In the genomic region with DNA sequence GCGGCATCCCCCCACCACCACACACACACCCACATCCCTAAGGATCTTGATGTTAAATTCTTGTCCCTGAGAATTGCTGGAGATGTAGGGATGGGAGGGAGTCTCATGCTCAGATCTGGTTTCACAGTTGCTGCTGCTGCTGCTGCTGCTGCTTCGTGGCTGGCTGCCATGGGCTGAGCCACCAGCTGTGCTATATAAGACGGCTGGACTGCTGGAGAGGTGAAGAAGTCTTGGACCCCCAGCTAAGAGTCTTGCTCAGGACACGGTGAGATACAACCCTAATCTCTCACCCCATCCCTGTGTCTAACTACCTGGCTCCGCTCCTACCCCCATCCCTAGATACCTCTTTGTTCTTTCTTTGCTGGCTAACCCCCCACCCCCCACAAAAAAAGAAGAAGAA, we compare ENCODE assay signal across 16 mouse cellular contexts. TPM values are rescaled to one million over a fixed set of nuclear protein-coding genes. Genes with fewer than 3 reads are reported as not detected.
A peak's percentile ranks its signal among the peaks of the same experiment; 100 is the strongest.
DNase-seq lines count a peak whose midpoint lies in the region; ATAC-seq lines count a peak whose summit lies in the region.
"Had no signal": no experiment of that assay in that cellular context is flagged by ENCODE, and none has a peak within 500 bp of the region (broad histone marks: within the 10 kb centered on the region; RNA-seq: fewer than 3 reads in every experiment).

A gene (plus strand): TSS at position 222 of the 400 bp plus-strand sequence.

- no peak within 1 kb of the TSS for H3K4me3 ChIP-seq in hindbrain, embryonic 10.5 days
- no peak within 1 kb of the TSS for H3K4me3 ChIP-seq in hindbrain, embryonic 12.5 days
- H3K4me3 ChIP-seq in limb, embryonic 13.5 days: no peak within 1 kb of the TSS

- no peaks in the 10 kb centered on the region for H3K36me3 ChIP-seq in hindbrain, embryonic 10.5 days
- H3K36me3 ChIP-seq in hindbrain, embryonic 12.5 days: no peaks in the 10 kb centered on the region
- no peaks in the 10 kb centered on the region for H3K36me3 ChIP-seq in limb, embryonic 13.5 days

- WGBS in hindbrain, embryonic 10.5 days: 62% methylated on average over 5 of the region's 5 CpGs
- 54% methylated on average over 5 of the region's 5 CpGs for WGBS in hindbrain, embryonic 12.5 days
- 44% methylated on average over 5 of the region's 5 CpGs for WGBS in limb, embryonic 13.5 days

- no peaks in the 10 kb centered on the region for H3K9me3 ChIP-seq in hindbrain, embryonic 10.5 days
- H3K9me3 ChIP-seq in hindbrain, embryonic 12.5 days (replicated peaks): no peaks in the 10 kb centered on the region
- H3K9me3 ChIP-seq in limb, embryonic 13.5 days: no peaks in the 10 kb centered on the region

- no peak within 1 kb of the TSS for H3K9ac ChIP-seq in hindbrain, embryonic 12.5 days
- no peak within 1 kb of the TSS for H3K9ac ChIP-seq in limb, embryonic 13.5 days

- H3K4me2 ChIP-seq in hindbrain, embryonic 12.5 days (replicated peaks): no peak within 1 kb of the TSS
- H3K4me2 ChIP-seq in limb, embryonic 13.5 days (replicated peaks): no peak within 1 kb of the TSS

- peak within 1 kb of the TSS; percentile 29; the same call in 1 of the 2 replicates for H3K27ac ChIP-seq in hindbrain, embryonic 10.5 days
- H3K27ac ChIP-seq in hindbrain, embryonic 12.5 days: no peak within 1 kb of the TSS
- H3K27ac ChIP-seq in limb, embryonic 13.5 days: no peak within 1 kb of the TSS

- no peak for ATAC-seq in hindbrain, embryonic 12.5 days (ENCODE audit: low FRiP score)
- peak; percentile 54 for ATAC-seq in limb, embryonic 13.5 days (ENCODE audit: low FRiP score, low read depth)
- no peak for ATAC-seq in megakaryocyte, adult 5-6 weeks (ENCODE audit: poor library complexity, severe bottlenecking)

- DNase-seq in hindbrain, embryonic 10.5 days (ENCODE audit: low spot score): no peak
- peak; percentile 43 for DNase-seq in lung, postnatal 10 days
- DNase-seq in lung, adult 18-20 months: no peak
- DNase-seq in gastrocnemius, adult 18-20 months (ENCODE audit: low spot score): peak; percentile 27
- DNase-seq in embryo, embryonic 9.5 days (ENCODE audit: extremely low spot score): no peak
- DNase-seq: adrenal gland, postnatal 36 days; cerebellum, adult 2 months; right cerebral cortex, postnatal 4 days had no signal

- no peaks in the 10 kb centered on the region for H3K27me3 ChIP-seq in hindbrain, embryonic 10.5 days (ENCODE audit: insufficient read depth, poor library complexity, severe bottlenecking)
- no peaks in the 10 kb centered on the region; the same call in 1 of the 2 replicates for H3K27me3 ChIP-seq in hindbrain, embryonic 12.5 days
- no peaks in the 10 kb centered on the region for H3K27me3 ChIP-seq in limb, embryonic 13.5 days

- peaks cover 15% of the 10 kb centered on the region for H3K4me1 ChIP-seq in hindbrain, embryonic 10.5 days (replicated peaks)
- peaks cover 19% of the 10 kb centered on the region for H3K4me1 ChIP-seq in hindbrain, embryonic 12.5 days
- H3K4me1 ChIP-seq in limb, embryonic 13.5 days: peaks cover 26% of the 10 kb centered on the region

RNA-seq across cellular contexts. Expression of the gene that starts here (rescaled TPM):
- polyA plus RNA-seq in hindbrain, embryonic 10.5 days (2016; fragmentation: Nextera tagmentation; extraction: Ambion mirVana): 0.25 TPM in 1 of 2 replicates, not detected in the other
- polyA plus RNA-seq in hindbrain, embryonic 12.5 days (2016; fragmentation: Nextera tagmentation; extraction: Ambion mirVana): 0.41 and 0.73 TPM in 2 replicates
- total RNA-seq in gastrocnemius, adult 18-20 months (2021): 10 to 100 TPM; 20.6 to 30.0 TPM
- 1.9 TPM in 2 replicates for polyA plus RNA-seq in limb, embryonic 13.5 days (2015; fragmentation: Nextera tagmentation; extraction: Ambion mirVana)
- not detected in 2 replicates for total RNA-seq in megakaryocyte, adult 5-6 weeks (2015)
- not detected in 2 replicates for total RNA-seq in megakaryocyte, adult 5-6 weeks (2017)
- total RNA-seq: CH12.LX; layer of hippocampus, adult 18-20 months; left cerebral cortex, postnatal 36 days; megakaryocyte progenitor cell, adult 5-6 weeks; neutrophil, adult 5-6 weeks had no signal

Comparison
In these comparisons a context has a peak if more than half of its experiments do, and no peak if none do; other contexts are left out.
1. RNA of the gene that starts here (total RNA-seq): 20.6 to 30.0 TPM in gastrocnemius, adult 18-20 months; not detected in megakaryocyte, adult 5-6 weeks; every median in the first group is over 10 times any median in the second.
2. DNase-seq: peak in lung, postnatal 10 days (single experiment) and gastrocnemius, adult 18-20 months (single experiment); none in hindbrain, embryonic 10.5 days (single experiment), lung, adult 18-20 months (0 of 2) and embryo, embryonic 9.5 days (single experiment).